Mouse (Mus musculus) forebrain, embryonic 15.5 days (tissue): ENCODE results near the gene Cltb. TPM values are rescaled to one million over a fixed set of nuclear protein-coding genes. Genes with fewer than 3 reads are reported as not detected.

Experiments
- ATAC-seq: fragments of 200-750 bp; cut with Nextera tagmentation; replicated peaks from 2 replicates; pipeline ENCODE4 v1.8.0; 2017; ENCODE audit warnings: mild to moderate bottlenecking, moderate TSS enrichment, moderate library complexity
- H3K27ac ChIP-seq: fragments of 300-500 bp; sonication (generic); replicated peaks from 2 replicates; pipeline ENCODE4 v1.5.1; 2015; ENCODE audit warnings: mild to moderate bottlenecking, inconsistent platforms
- H3K27me3 ChIP-seq: fragments of 300-500 bp; sonication (generic); 2 replicates; pipeline ENCODE4 v1.6.1; 2015; ENCODE audit warnings: inconsistent platforms
- H3K36me3 ChIP-seq: fragments of 300-500 bp; sonication (generic); 2 replicates; pipeline ENCODE4 v1.6.1; 2015; ENCODE audit warnings: mild to moderate bottlenecking, inconsistent platforms
- H3K4me1 ChIP-seq: fragments of 300-500 bp; sonication (generic); 2 replicates; pipeline ENCODE4 v1.6.1; 2015; ENCODE audit warnings: inconsistent platforms
- H3K4me2 ChIP-seq: fragments of 300-500 bp; sonication (generic); replicated peaks from 2 replicates; pipeline ENCODE4 v1.6.1; 2015; ENCODE audit warnings: mild to moderate bottlenecking, inconsistent platforms
- H3K4me3 ChIP-seq: fragments of 300-500 bp; sonication (generic); 2 replicates; pipeline ENCODE4 v1.5.1; 2015; ENCODE audit warnings: mild to moderate bottlenecking, inconsistent platforms
- H3K9ac ChIP-seq: fragments of 300-500 bp; sonication (generic); replicated peaks from 2 replicates; pipeline ENCODE4 v1.6.1; 2015; ENCODE audit warnings: mild to moderate bottlenecking, inconsistent platforms
- H3K9me3 ChIP-seq: fragments of 300-500 bp; sonication (generic); 2 replicates; pipeline ENCODE4 v1.6.1; 2016; ENCODE audit warnings: inconsistent platforms
- WGBS: fragments of 180-500 bp; shearing (Covaris S2); methylation state at CpG from one replicate; pipeline ENCODE4 v1.1.7; 2015; ENCODE audit warnings: mixed read lengths; 5-methylcytosine and 5-hydroxymethylcytosine counted together
- polyA plus RNA-seq: library from polyadenylated mRNA; unstranded; fragments of >200 nt; fragmentation: Nextera tagmentation; extraction: Ambion mirVana; gene quantifications from 2 replicates; pipeline ENCODE4 v1.2.1, GENCODE M21; 2015

Cltb gene
- polyA plus RNA-seq, 1 experiment from 2014 or later, result 125 TPM

GRCm38 (mm10) chr13:54571637-54572036 lies 39.5 kb downstream of the Cltb start:
- no peaks in the 10 kb centered on the region; the same call in 1 of the 2 replicates for H3K27me3 ChIP-seq
- no peak overlapping the region for H3K9ac ChIP-seq
- peaks cover 17% of the 10 kb centered on the region for H3K4me1 ChIP-seq
- no peaks in the 10 kb centered on the region for H3K36me3 ChIP-seq
- WGBS, result 12% methylated on average over 2 of the region's 2 CpGs
- no peak overlapping the region for H3K27ac ChIP-seq
- H3K4me3 ChIP-seq, result no peak overlapping the region
- no peaks in the 10 kb centered on the region for H3K9me3 ChIP-seq
- H3K4me2 ChIP-seq, result no peak overlapping the region
- ATAC-seq, result no peak

- Histone ChIP-seq H3K27ac (no peak overlapping the region), H3K9me3 (no peaks in the 10 kb centered on the region), H3K4me2 (no peak overlapping the region), H3K27me3 (no peaks in the 10 kb centered on the region; the same call in 1 of the 2 replicates), H3K4me3 (no peak overlapping the region), H3K4me1 (peaks cover 8% of the 10 kb centered on the region), H3K9ac (no peak overlapping the region), H3K36me3 (no peaks in the 10 kb centered on the region)
- 75% methylated on average over 4 of the region's 4 CpGs for WGBS
- no peak for ATAC-seq
These were observed 40.4 kb downstream of the Cltb start for GRCm38 (mm10) chr13:54570736-54571135.

- H3K36me3 ChIP-seq, result no peaks in the 10 kb centered on the region
These were observed 41.9 kb downstream of the Cltb start for GRCm38 (mm10) chr13:54569282-54569681.

GRCm38 (mm10) chr13:54568380-54568779 lies 42.8 kb downstream of the Cltb start:
- ATAC-seq, result no peak
- no peak overlapping the region for H3K4me3 ChIP-seq
- no peak overlapping the region for H3K9ac ChIP-seq
- no peaks in the 10 kb centered on the region for H3K9me3 ChIP-seq
- no peak overlapping the region for H3K4me2 ChIP-seq
- no peaks in the 10 kb centered on the region for H3K36me3 ChIP-seq
- WGBS, result 44% methylated on average over 5 of the region's 5 CpGs
- H3K27me3 ChIP-seq, result no peaks in the 10 kb centered on the region; the same call in 1 of the 2 replicates
- peaks cover 13% of the 10 kb centered on the region for H3K4me1 ChIP-seq
- no peak overlapping the region for H3K27ac ChIP-seq

More at GRCm38 (mm10) chr13:54569282-54569681, 41.9 kb downstream of the Cltb start:
- H3K9ac ChIP-seq, result no peak overlapping the region
- no peak overlapping the region for H3K27ac ChIP-seq
- 55% methylated on average over 1 of the region's 1 CpGs for WGBS
- H3K4me2 ChIP-seq, result no peak overlapping the region
- H3K4me1 ChIP-seq, result peaks cover 5% of the 10 kb centered on the region
- no peak for ATAC-seq
- H3K9me3 ChIP-seq, result no peaks in the 10 kb centered on the region
- no peaks in the 10 kb centered on the region; the same call in 1 of the 2 replicates for H3K27me3 ChIP-seq
- no peak overlapping the region for H3K4me3 ChIP-seq

GRCm38 (mm10) chr13:54565594-54566345 lies 45.4 kb downstream of the Cltb start:
- H3K9me3 ChIP-seq, result no peaks in the 10 kb centered on the region
- WGBS, result 39% methylated on average over 8 of the region's 8 CpGs
- H3K27ac ChIP-seq, result peak overlapping the region; percentile 59; the same call in 1 of the 2 replicates
- ATAC-seq, result peak; percentile 55
- H3K9ac ChIP-seq, result peak overlapping the region; percentile 9; the same call in 1 of the 2 replicates
- H3K4me1 ChIP-seq, result peaks cover 15% of the 10 kb centered on the region
- peak overlapping the region; percentile 95 for H3K4me3 ChIP-seq
- peaks cover 13% of the 10 kb centered on the region for H3K36me3 ChIP-seq
- peak overlapping the region; percentile 55 for H3K4me2 ChIP-seq
- H3K27me3 ChIP-seq, result no peaks in the 10 kb centered on the region; the same call in 1 of the 2 replicates

GRCm38 (mm10) chr13:54565201-54565581 lies 46.0 kb downstream of the Cltb start, which contains the start of gene 4833439L19Rik:
Gene 4833439L19Rik (minus strand): TSS chr13:54565435.
- H3K4me1 ChIP-seq, result peaks cover 15% of the 10 kb centered on the region
- peaks cover 19% of the 10 kb centered on the region for H3K36me3 ChIP-seq
- ATAC-seq, result peak; percentile 97
- H3K27ac ChIP-seq, result peak within 1 kb of the TSS; percentile 89
- no peaks in the 10 kb centered on the region; the same call in 1 of the 2 replicates for H3K27me3 ChIP-seq
- H3K4me2 ChIP-seq, result peak within 1 kb of the TSS; percentile 80
- 0% methylated on average over 27 of the region's 27 CpGs for WGBS
- peak within 1 kb of the TSS; percentile 95 for H3K4me3 ChIP-seq
- peak within 1 kb of the TSS; percentile 97 for H3K9ac ChIP-seq
- H3K9me3 ChIP-seq, result no peaks in the 10 kb centered on the region

GRCm38 (mm10) chr13:54564232-54565200 lies 46.6 kb downstream of the Cltb start:
- H3K36me3 ChIP-seq, result peaks cover 24% of the 10 kb centered on the region
- H3K27me3 ChIP-seq, result no peaks in the 10 kb centered on the region; the same call in 1 of the 2 replicates
- H3K4me1 ChIP-seq, result peaks cover 15% of the 10 kb centered on the region
- H3K4me3 ChIP-seq, result peak overlapping the region; percentile 95
- no peaks in the 10 kb centered on the region for H3K9me3 ChIP-seq
- 11% methylated on average over 45 of the region's 45 CpGs for WGBS
- H3K4me2 ChIP-seq, result peak overlapping the region; percentile 80
- H3K9ac ChIP-seq, result peak overlapping the region; percentile 97
- H3K27ac ChIP-seq, result peak overlapping the region; percentile 89
- ATAC-seq, result peak; percentile 73

- H3K9ac ChIP-seq, result no peak overlapping the region
- H3K4me2 ChIP-seq, result no peak overlapping the region
- H3K4me1 ChIP-seq, result peaks cover 15% of the 10 kb centered on the region
- ATAC-seq, result no peak
- H3K4me3 ChIP-seq, result no peak overlapping the region
- WGBS, result 86% methylated on average over 7 of the region's 7 CpGs
- no peaks in the 10 kb centered on the region for H3K9me3 ChIP-seq
- no peak overlapping the region for H3K27ac ChIP-seq
- no peaks in the 10 kb centered on the region; the same call in 1 of the 2 replicates for H3K27me3 ChIP-seq
- H3K36me3 ChIP-seq, result peaks cover 43% of the 10 kb centered on the region
These were observed 48.6 kb downstream of the Cltb start for GRCm38 (mm10) chr13:54562562-54562961.

GRCm38 (mm10) chr13:54560608-54561007 lies 50.5 kb downstream of the Cltb start:
- peaks cover 63% of the 10 kb centered on the region for H3K36me3 ChIP-seq
- no peaks in the 10 kb centered on the region for H3K27me3 ChIP-seq
- H3K9ac ChIP-seq, result no peak overlapping the region
- H3K27ac ChIP-seq, result no peak overlapping the region
- H3K9me3 ChIP-seq, result no peaks in the 10 kb centered on the region
- ATAC-seq, result no peak
- 91% methylated on average over 7 of the region's 7 CpGs for WGBS
- no peak overlapping the region for H3K4me3 ChIP-seq
- no peak overlapping the region for H3K4me2 ChIP-seq
- H3K4me1 ChIP-seq, result peaks cover 15% of the 10 kb centered on the region

- Histone ChIP-seq H3K27ac (no peak overlapping the region), H3K27me3 (no peaks in the 10 kb centered on the region), H3K36me3 (peaks cover 70% of the 10 kb centered on the region), H3K4me2 (no peak overlapping the region), H3K4me1 (peaks cover 13% of the 10 kb centered on the region), H3K9ac (no peak overlapping the region), H3K9me3 (no peaks in the 10 kb centered on the region), H3K4me3 (no peak overlapping the region)
- no peak for ATAC-seq
- 90% methylated on average over 2 of the region's 2 CpGs for WGBS
These were observed 51.5 kb downstream of the Cltb start for GRCm38 (mm10) chr13:54559656-54560055.

GRCm38 (mm10) chr13:54557652-54558051 lies 53.5 kb downstream of the Cltb start:
- no peaks in the 10 kb centered on the region for H3K27me3 ChIP-seq
- ATAC-seq, result no peak
- H3K4me2 ChIP-seq, result no peak overlapping the region
- 0 out of 2 replicates have a peak, but pooled peaks cover 2% of the 10 kb centered on the region for H3K4me1 ChIP-seq
- H3K27ac ChIP-seq, result no peak overlapping the region
- H3K9ac ChIP-seq, result no peak overlapping the region
- no peak overlapping the region for H3K4me3 ChIP-seq
- no peaks in the 10 kb centered on the region for H3K9me3 ChIP-seq
- WGBS, result 84% methylated on average over 1 of the region's 1 CpGs
- H3K36me3 ChIP-seq, result peaks cover 84% of the 10 kb centered on the region

GRCm38 (mm10) chr13:54556796-54557195 lies 54.3 kb downstream of the Cltb start:
- H3K27ac ChIP-seq, result no peak overlapping the region
- H3K27me3 ChIP-seq, result no peaks in the 10 kb centered on the region
- WGBS, result 80% methylated on average over 3 of the region's 3 CpGs
- no peaks in the 10 kb centered on the region for H3K9me3 ChIP-seq
- ATAC-seq, result no peak
- H3K4me1 ChIP-seq, result no peaks in the 10 kb centered on the region
- no peak overlapping the region for H3K4me2 ChIP-seq
- H3K9ac ChIP-seq, result no peak overlapping the region
- H3K4me3 ChIP-seq, result no peak overlapping the region
- peaks cover 92% of the 10 kb centered on the region for H3K36me3 ChIP-seq
